Mouse (Mus musculus): Measurements from ENCODE around the gene Camkmt. TPM values are rescaled to one million over a fixed set of nuclear protein-coding genes. Genes with fewer than 3 reads are reported as not detected.

Camkmt gene
- polyA plus RNA-seq, 1 experiment, result 0.31 TPM

GRCm38 (mm10) chr17:85101751-85102150, 11.4 kb downstream of the Camkmt start:
- Histone ChIP-seq H3K4me3 (replicated peaks) (no peak overlapping the region), H3K36me3 (ENCODE audit: control insufficient read depth) (peaks cover 30% of the 10 kb centered on the region), H3K4me1 (ENCODE audit: control insufficient read depth) (peaks cover 34% of the 10 kb centered on the region), H3K27me3 (ENCODE audit: control insufficient read depth) (no peaks in the 10 kb centered on the region; the same call in 1 of the 2 replicates), H3K9me3 (ENCODE audit: control insufficient read depth, low read length) (peaks cover 18% of the 10 kb centered on the region)
- TF ChIP-seq GATA1 (IDR thresholded peaks at IDR 0.05; ENCODE audit: low read length) (no peak), TAL1 (IDR thresholded peaks at IDR 0.05; ENCODE audit: low read length) (no peak)

GRCm38 (mm10) chr17:85103310-85103709, 13.0 kb downstream of the Camkmt start:
- peaks cover 30% of the 10 kb centered on the region for H3K4me1 ChIP-seq (ENCODE audit: control insufficient read depth)
- TF ChIP-seq GATA1 (IDR thresholded peaks at IDR 0.05; ENCODE audit: low read length) (no peak), TAL1 (IDR thresholded peaks at IDR 0.05; ENCODE audit: low read length) (no peak)
- no peak overlapping the region for H3K4me3 ChIP-seq (replicated peaks)
- H3K36me3 ChIP-seq (ENCODE audit: control insufficient read depth), result peaks cover 19% of the 10 kb centered on the region
- H3K27me3 ChIP-seq (ENCODE audit: control insufficient read depth), result no peaks in the 10 kb centered on the region; the same call in 1 of the 2 replicates
- peaks cover 10% of the 10 kb centered on the region for H3K9me3 ChIP-seq (ENCODE audit: control insufficient read depth, low read length)

DNA sequence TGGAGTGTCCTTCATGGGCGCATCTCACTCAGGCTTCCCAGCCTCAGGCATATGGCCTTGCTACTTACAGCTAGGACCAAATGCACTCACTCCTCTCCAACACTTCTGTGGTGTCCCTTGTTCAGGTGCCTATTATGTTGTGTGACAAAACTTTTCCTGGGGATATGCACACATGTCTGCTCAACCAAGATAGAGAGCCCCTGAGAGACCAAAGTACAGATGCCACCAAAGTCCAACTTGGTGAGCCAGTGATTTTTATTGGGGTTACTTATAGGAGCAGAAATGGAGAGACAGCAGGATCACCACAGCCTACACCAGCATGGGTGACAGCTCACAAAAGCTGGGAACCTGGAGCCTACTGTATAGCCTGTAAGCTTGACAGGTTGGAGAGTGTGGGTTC, 20.3 kb downstream of the Camkmt start:
- Histone ChIP-seq H3K36me3 (ENCODE audit: control insufficient read depth) (no peaks in the 10 kb centered on the region), H3K9me3 (ENCODE audit: control insufficient read depth, low read length) (peaks cover 3% of the 10 kb centered on the region), H3K27me3 (ENCODE audit: control insufficient read depth) (no peaks in the 10 kb centered on the region), H3K4me3 (replicated peaks) (no peak overlapping the region), H3K4me1 (ENCODE audit: control insufficient read depth) (no peaks in the 10 kb centered on the region)
- TF ChIP-seq TAL1 (IDR thresholded peaks at IDR 0.05; ENCODE audit: low read length) (no peak), GATA1 (IDR thresholded peaks at IDR 0.05; ENCODE audit: low read length) (no peak)

GRCm38 (mm10) chr17:85113441-85113840, 23.1 kb downstream of the Camkmt start:
- H3K4me1 ChIP-seq (ENCODE audit: control insufficient read depth), result no peaks in the 10 kb centered on the region
- TF ChIP-seq TAL1 (IDR thresholded peaks at IDR 0.05; ENCODE audit: low read length), result no peak
- no peaks in the 10 kb centered on the region for H3K27me3 ChIP-seq (ENCODE audit: control insufficient read depth)
- H3K4me3 ChIP-seq (replicated peaks), result no peak overlapping the region
- peaks cover 3% of the 10 kb centered on the region for H3K9me3 ChIP-seq (ENCODE audit: control insufficient read depth, low read length)
- H3K36me3 ChIP-seq (ENCODE audit: control insufficient read depth), result no peaks in the 10 kb centered on the region

DNA sequence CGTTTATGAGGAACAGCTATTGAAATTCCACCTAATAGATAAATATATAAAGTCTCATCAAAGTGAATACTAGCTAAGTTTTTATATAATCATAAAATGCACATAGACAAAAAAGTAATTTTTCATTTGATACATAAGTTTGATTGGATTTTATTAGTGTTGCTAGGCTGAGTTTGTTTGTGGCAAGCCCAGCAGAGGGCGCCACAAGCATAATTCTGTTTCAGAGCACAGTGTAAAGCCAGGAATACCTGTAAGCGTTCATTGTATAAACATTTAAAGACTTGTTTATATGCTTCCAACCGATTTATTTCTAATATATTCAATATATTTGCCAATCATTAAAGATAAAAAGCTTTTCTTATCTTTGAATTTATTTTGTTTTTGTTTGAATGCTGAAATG, 26.3 kb downstream of the Camkmt start:
- Histone ChIP-seq H3K27me3 (ENCODE audit: control insufficient read depth) (no peaks in the 10 kb centered on the region), H3K4me1 (ENCODE audit: control insufficient read depth) (no peaks in the 10 kb centered on the region), H3K4me3 (replicated peaks) (no peak overlapping the region), H3K9me3 (ENCODE audit: control insufficient read depth, low read length) (no peaks in the 10 kb centered on the region), H3K36me3 (ENCODE audit: control insufficient read depth) (no peaks in the 10 kb centered on the region)
- no peak for TF ChIP-seq TAL1 (IDR thresholded peaks at IDR 0.05; ENCODE audit: low read length)
- no peak for TF ChIP-seq GATA1 (IDR thresholded peaks at IDR 0.05; ENCODE audit: low read length)

GRCm38 (mm10) chr17:85138393-85138792, 48.0 kb downstream of the Camkmt start:
- Histone ChIP-seq H3K9me3 (ENCODE audit: control insufficient read depth, low read length) (no peaks in the 10 kb centered on the region), H3K27me3 (ENCODE audit: control insufficient read depth) (no peaks in the 10 kb centered on the region), H3K36me3 (ENCODE audit: control insufficient read depth) (no peaks in the 10 kb centered on the region), H3K4me3 (replicated peaks) (no peak overlapping the region), H3K4me1 (ENCODE audit: control insufficient read depth) (no peaks in the 10 kb centered on the region)
- TF ChIP-seq TAL1 (IDR thresholded peaks at IDR 0.05; ENCODE audit: low read length), result no peak
- no peak for TF ChIP-seq GATA1 (IDR thresholded peaks at IDR 0.05; ENCODE audit: low read length)

GRCm38 (mm10) chr17:85141621-85142020, 51.3 kb downstream of the Camkmt start:
- Histone ChIP-seq H3K27me3 (ENCODE audit: control insufficient read depth) (no peaks in the 10 kb centered on the region), H3K9me3 (ENCODE audit: control insufficient read depth, low read length) (no peaks in the 10 kb centered on the region), H3K4me1 (ENCODE audit: control insufficient read depth) (no peaks in the 10 kb centered on the region), H3K4me3 (replicated peaks) (no peak overlapping the region), H3K36me3 (ENCODE audit: control insufficient read depth) (no peaks in the 10 kb centered on the region)
- no peak for TF ChIP-seq GATA1 (IDR thresholded peaks at IDR 0.05; ENCODE audit: low read length)
- no peak for TF ChIP-seq TAL1 (IDR thresholded peaks at IDR 0.05; ENCODE audit: low read length)

DNA sequence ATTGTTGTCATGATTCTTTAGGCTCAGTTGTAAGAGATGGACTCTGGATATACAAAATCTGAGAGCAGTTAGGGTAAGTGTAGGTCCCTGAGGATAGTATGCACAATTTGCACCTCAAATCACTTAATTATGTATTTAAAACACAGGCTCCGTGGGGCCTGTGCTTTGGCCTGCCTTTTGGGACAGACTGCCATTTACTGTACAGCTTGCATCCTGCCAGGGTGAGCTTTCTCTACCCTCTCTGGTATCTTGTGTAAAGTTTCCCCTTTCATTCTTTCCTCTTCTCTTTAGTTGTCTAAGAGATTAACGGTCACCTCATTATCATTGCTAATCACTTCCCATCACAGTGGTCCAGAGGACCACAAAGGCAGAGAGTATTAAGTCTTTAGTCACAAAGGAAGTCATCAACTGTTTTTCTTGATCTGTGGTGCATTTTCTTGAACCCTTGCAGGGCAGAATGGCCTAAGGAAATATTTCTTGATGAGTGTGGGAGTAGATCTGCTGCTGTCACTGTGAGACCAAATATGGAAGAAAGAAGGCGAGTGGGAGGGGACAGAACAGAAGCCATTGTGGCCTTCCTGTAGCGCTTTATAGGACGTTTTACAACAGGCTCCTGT, 52.3 kb downstream of the Camkmt start:
- Histone ChIP-seq H3K9me3 (ENCODE audit: control insufficient read depth, low read length) (no peaks in the 10 kb centered on the region), H3K27me3 (ENCODE audit: control insufficient read depth) (no peaks in the 10 kb centered on the region), H3K4me1 (ENCODE audit: control insufficient read depth) (no peaks in the 10 kb centered on the region), H3K36me3 (ENCODE audit: control insufficient read depth) (no peaks in the 10 kb centered on the region), H3K4me3 (replicated peaks) (no peak overlapping the region)
- TF ChIP-seq GATA1 (IDR thresholded peaks at IDR 0.05; ENCODE audit: low read length) (no peak), TAL1 (IDR thresholded peaks at IDR 0.05; ENCODE audit: low read length) (no peak)

GRCm38 (mm10) chr17:85144141-85144540, 53.8 kb downstream of the Camkmt start:
- H3K9me3 ChIP-seq (ENCODE audit: control insufficient read depth, low read length), result no peaks in the 10 kb centered on the region
- H3K27me3 ChIP-seq (ENCODE audit: control insufficient read depth), result no peaks in the 10 kb centered on the region
- H3K36me3 ChIP-seq (ENCODE audit: control insufficient read depth), result no peaks in the 10 kb centered on the region
- TF ChIP-seq TAL1 (IDR thresholded peaks at IDR 0.05; ENCODE audit: low read length) (no peak), GATA1 (IDR thresholded peaks at IDR 0.05; ENCODE audit: low read length) (no peak)
- no peak overlapping the region for H3K4me3 ChIP-seq (replicated peaks)
- no peaks in the 10 kb centered on the region for H3K4me1 ChIP-seq (ENCODE audit: control insufficient read depth)

- no peak overlapping the region for H3K4me3 ChIP-seq (replicated peaks)
- H3K27me3 ChIP-seq (ENCODE audit: control insufficient read depth), result no peaks in the 10 kb centered on the region
- no peaks in the 10 kb centered on the region for H3K4me1 ChIP-seq (ENCODE audit: control insufficient read depth)
- no peak for TF ChIP-seq TAL1 (IDR thresholded peaks at IDR 0.05; ENCODE audit: low read length)
- no peaks in the 10 kb centered on the region for H3K9me3 ChIP-seq (ENCODE audit: control insufficient read depth, low read length)
- no peaks in the 10 kb centered on the region for H3K36me3 ChIP-seq (ENCODE audit: control insufficient read depth)
Measured at GRCm38 (mm10) chr17:85148348-85148747, 58.0 kb downstream of the Camkmt start.

Data from erythroblast, embryonic 14.5 days (primary cell).